Mouse (Mus musculus) mouse embryonic stem cell (cell line): ENCODE results near the gene Casz1.

Experiments used
- in situ Hi-C, 2 experiments: fragments of 300-500 bp; cut with MboI; formaldehyde crosslinking; loops; 1 replicate in 1 of 2; 3 replicates in 1 of 2; pipeline ENCODE4 v1.14.3; 2019 to 2020; ENCODE audit warnings: low sequenced_read_pairs in 2 of 2, low pct_unique_long_range_greater_than_20kb in 1 of 2, mixed read lengths in 1 of 2; ENCODE audit not compliant: unreplicated experiment in 1 of 2

Gene Casz1

GRCm38 (mm10) chr4:148795038-148795437, 9.2 kb upstream of the Casz1 start:
- in situ Hi-C loops, result no loop called here

DNA sequence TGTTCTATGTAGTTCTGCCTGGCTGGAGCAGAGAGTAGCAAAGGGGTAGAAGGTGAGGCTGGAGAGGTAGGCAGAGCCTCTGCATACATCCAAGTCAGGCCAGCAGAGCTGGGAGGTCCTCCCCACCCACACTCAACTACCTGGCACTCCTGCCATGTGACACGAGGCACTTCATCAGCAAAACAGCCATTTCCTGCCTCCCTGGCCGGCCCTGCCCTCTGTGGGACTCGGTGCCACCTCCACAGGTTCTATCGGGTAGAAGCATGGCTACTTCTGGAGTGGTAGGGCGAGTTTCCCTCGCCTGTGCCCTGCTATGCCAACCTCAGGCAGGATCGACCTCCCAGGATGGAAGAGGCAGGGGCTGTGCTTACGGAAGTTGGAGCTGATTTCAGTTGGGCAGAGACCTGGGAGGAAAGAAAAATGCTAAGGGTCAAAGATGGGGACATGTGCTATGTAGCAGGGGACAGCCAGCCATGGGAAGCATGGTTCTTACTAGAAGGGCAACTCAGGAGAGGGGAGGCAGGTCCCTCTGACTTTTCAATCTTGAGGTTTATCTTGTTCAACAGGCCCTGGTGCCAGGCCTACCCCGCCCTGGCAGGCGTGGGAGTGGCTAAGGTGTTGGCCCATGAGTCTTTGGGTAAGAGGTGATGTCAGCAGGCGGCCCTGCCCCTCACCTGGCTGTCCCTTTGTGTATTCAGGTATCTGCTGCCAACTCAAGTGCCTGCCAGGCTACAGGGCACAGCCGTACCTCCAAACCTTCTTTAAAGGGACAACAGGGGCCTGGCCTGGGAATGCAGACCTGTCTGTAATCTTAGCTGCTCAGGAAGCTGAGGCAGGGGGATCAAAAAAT, 6.5 kb upstream of the Casz1 start:
- in situ Hi-C loops, result no loop called here

GRCm38 (mm10) chr4:148803031-148803430, 1.2 kb upstream of the Casz1 start:
- in situ Hi-C loops, result loop anchor here (5.0 kb wide), 1 partner anchor 109 kb away; no protein-coding TSS in a partner anchor

GRCm38 (mm10) chr4:148803636-148804035, 593 bp upstream of the Casz1 start:
- in situ Hi-C loops, result loop anchor here (5.0 kb wide), 1 partner anchor 109 kb away; no protein-coding TSS in a partner anchor

DNA sequence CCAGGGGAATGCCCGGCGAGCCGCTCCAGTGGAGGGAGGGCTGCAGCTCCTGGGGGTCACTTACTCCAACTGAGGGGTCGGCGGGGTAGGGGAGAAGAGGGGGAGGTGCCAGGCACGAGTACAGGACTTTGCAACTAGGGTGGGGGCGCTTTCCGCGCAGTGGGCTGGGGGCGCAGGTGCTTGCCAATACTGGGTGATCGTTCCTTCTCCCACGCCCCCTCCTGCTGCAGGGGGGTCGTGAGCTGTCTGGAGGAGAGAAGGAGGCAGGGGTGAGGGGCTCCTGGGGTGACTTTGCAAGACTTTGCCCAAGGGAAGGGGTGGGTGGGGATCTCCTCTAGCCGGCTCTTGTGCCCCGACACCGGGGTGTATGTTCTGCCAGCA, 541 bp downstream of the Casz1 start:
- in situ Hi-C loops, result loop anchor here (5.0 kb wide), 1 partner anchor 108 kb away; no protein-coding TSS in a partner anchor

DNA sequence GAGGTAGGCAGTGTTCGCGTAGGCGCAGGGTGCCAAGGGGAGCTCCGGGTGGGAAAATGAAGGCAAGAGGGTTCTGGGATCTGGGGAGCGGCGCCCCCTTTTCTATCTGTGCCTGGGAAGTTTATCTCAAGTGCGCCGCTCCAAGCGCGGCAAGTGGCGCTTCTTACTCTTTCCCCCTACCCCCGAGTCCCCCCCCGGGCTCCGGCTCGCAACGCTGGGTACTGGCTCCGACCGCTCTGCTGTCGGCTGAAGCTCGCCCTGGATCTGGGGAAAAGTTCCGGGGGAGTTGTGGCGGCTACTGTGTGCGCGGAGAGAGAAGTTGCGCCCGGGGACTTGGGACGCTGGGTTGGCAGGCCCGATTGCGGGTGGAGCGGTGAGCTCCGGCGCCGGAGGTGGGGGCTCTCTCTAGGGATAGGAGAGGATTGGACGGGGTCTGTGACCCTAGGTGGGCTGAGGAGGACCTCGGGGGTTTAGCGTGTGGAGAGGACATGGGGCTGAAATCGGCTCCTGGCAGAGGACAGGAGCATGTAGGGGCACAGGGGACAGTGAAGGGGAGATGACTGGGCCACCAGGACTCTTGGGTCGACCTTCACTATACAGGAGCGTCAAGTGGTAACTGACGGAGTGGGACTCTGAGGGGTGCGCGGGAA, 1.1 kb downstream of the Casz1 start:
- in situ Hi-C loops, result no loop called here

- in situ Hi-C loops, result no loop called here
Observed at GRCm38 (mm10) chr4:148805811-148806747, 1.9 kb downstream of the Casz1 start.

DNA sequence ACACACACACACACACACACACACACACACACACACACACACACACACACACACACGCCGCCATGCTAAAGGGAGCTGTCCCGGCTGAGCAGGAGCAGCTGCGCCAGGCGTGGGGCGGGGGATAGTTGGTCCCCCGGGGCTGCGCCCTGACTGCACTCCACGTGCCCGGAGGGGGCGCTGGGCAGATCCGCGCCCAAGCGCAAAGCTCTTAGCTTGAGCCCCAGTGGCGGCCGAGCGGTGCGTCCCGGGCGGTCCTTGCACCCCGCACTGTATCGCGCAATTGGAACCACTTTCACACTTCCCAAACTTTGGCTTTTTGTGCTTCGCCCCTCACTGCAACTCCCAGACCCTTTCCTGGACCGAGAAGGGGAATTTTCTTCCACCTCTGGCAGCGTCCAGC, 2.6 kb downstream of the Casz1 start:
- in situ Hi-C loops, result no loop called here

GRCm38 (mm10) chr4:148807397-148807796, 3.2 kb downstream of the Casz1 start:
- in situ Hi-C loops, result no loop called here

DNA sequence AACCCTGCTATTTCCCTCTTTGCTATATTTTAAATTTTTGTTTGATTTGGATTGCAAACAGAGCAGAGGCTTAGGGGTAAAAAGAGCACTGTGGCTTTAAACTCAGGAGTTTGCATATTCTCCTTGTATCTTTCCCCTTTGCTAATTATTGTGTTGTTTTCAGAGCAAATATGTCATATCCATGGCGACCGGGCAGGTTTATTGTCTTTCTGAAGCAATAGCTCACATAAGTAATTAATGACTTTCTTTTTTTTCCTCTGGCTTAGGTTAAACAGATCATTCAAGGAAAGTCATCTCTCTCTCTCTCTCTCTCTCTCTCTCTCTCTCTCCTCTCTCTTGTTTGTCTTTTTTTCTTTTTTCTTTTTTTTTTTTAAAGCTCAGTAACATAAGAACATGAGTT, 4.6 kb downstream of the Casz1 start:
- in situ Hi-C loops, result no loop called here

DNA sequence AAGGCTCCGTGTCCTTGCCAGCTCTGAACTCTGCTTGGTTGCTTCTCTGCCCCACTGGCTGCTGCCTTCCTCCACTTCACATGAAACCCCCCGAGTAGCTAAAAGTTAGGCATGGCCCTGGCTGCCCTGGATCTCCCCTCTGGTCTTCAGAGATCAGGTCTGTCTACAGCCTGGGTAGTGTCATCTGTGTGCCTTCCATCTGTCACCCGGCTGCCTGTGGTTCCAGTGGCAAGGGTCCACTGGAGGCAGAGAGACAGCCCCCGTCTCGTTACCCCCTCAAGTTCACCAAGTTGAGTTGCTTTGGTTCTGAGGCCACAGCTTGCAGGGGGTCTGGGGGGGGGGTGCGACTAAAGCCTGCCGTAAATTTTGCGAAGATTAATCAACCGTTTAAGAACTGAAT, 6.5 kb downstream of the Casz1 start:
- in situ Hi-C loops, result no loop called here

DNA sequence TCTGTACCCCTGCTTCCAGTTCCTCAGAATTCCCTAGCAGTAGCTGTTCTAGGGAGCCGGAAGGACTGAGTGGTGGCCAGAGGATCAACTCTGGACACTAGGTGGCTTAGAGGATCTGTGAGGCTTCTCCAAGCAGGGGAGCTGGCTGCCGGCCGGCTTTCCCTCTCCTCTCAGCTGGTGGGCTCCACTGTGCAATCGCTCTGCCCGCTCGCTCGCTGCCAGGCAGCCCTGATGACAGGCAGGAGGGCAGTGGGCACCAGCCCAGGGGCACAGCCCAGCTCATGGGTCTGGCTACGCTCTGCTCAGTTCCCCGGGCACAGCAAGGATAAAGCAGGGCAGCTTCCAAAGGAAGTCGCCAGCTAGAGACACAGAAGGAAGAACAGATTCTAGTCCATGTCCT, 7.7 kb downstream of the Casz1 start:
- in situ Hi-C loops, result no loop called here

DNA sequence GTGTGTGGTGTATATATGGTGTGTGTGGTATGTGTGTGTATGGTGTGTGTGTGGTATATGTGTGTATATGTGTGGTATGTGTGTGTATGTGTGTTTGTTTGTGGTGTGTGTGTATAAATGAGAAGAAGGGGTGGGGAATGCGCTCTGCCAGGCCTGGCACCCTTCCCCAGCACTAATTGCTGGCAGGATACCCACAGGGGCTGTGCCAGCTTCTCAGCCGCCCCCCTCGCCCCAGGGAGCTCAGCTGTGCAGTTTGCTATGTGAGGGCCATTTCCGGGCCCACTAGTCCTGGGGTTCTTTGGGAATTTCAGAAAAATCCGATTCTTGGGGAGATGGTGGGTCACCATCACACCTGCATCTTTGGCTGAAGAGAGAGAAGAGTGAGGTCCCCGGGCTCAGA, 9.0 kb downstream of the Casz1 start:
- in situ Hi-C loops, result no loop called here

GRCm38 (mm10) chr4:148816556-148816955, 12.3 kb downstream of the Casz1 start:
- in situ Hi-C loops, result no loop called here

DNA sequence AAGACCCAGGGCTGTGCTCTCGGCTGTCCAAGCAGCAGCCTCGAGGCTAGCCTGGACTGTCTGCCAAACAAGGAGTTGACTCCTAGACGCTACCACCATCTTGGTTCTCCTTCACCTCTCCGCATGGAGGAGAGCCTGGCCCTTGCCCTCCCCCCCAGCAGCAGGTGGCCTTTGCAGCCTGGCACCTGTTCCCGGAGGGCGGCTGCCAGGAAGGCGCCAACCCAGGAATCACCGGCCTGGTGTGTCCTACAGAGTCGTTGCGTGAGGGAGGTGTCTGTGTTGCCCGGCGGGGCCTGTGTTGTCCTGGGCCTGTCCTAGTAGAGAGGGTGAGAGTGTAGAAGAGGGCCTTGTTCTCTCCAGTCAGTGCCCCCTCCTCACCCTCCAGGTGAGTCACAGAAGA, 13.9 kb downstream of the Casz1 start:
- in situ Hi-C loops, result no loop called here

DNA sequence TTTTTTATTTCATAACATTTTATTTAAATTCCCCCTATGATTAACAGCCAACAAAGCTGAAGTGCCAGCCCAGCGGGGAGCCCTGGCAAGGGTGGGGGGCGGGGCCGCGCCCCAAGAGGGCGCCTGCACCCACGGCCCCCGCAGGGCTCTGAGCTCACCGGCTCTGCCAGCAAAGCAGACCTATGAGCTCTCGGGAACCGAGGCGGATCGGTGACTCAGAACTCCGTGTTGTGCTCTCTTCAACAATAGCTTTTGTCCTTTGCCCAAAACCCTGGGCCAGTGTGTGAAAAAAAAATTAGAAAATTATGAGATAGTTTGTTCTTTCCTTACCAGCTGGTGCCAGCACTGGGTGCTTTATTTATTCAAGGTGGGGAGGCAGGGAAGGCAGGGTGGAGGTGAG, 15.9 kb downstream of the Casz1 start:
- in situ Hi-C loops, result no loop called here

GRCm38 (mm10) chr4:148823281-148823680, 19.1 kb downstream of the Casz1 start:
- in situ Hi-C loops, result no loop called here

- in situ Hi-C loops, result no loop called here
Observed at GRCm38 (mm10) chr4:148830350-148830749, 26.1 kb downstream of the Casz1 start.
